Mouse (Mus musculus) hindbrain, embryonic 13.5 days (tissue): ENCODE data around the gene Tlk1. TPM values are rescaled to one million over a fixed set of nuclear protein-coding genes. Genes with fewer than 3 reads are reported as not detected.

Experiments
- ATAC-seq: fragments of 200-750 bp; cut with Nextera tagmentation; 2 replicates; pipeline ENCODE4 v1.8.0; 2017; ENCODE audit warnings: moderate TSS enrichment; ENCODE audit not compliant: low FRiP score
- H3K27ac ChIP-seq: fragments of 300-500 bp; sonication (generic); 2 replicates; pipeline ENCODE4 v1.5.1; 2015; ENCODE audit warnings: inconsistent platforms, mild to moderate bottlenecking, moderate library complexity
- H3K27me3 ChIP-seq: fragments of 300-500 bp; sonication (generic); 2 replicates; pipeline ENCODE4 v1.6.1; 2015; ENCODE audit warnings: mild to moderate bottlenecking, inconsistent platforms
- H3K36me3 ChIP-seq: fragments of 300-500 bp; sonication (generic); 2 replicates; pipeline ENCODE4 v1.6.1; 2015; ENCODE audit warnings: mild to moderate bottlenecking, inconsistent platforms
- H3K4me1 ChIP-seq: fragments of 300-500 bp; sonication (generic); replicated peaks from 2 replicates; pipeline ENCODE4 v1.6.1; 2015; ENCODE audit warnings: inconsistent platforms
- H3K4me2 ChIP-seq: fragments of 300-500 bp; sonication (generic); 2 replicates; pipeline ENCODE4 v1.6.1; 2015; ENCODE audit warnings: inconsistent platforms, mild to moderate bottlenecking, moderate library complexity
- H3K4me3 ChIP-seq: fragments of 300-500 bp; sonication (generic); 2 replicates; pipeline ENCODE4 v1.5.1; 2015; ENCODE audit warnings: mild to moderate bottlenecking, inconsistent platforms
- H3K9ac ChIP-seq: fragments of 300-500 bp; sonication (generic); 2 replicates; pipeline ENCODE4 v1.6.1; 2015; ENCODE audit warnings: mild to moderate bottlenecking, inconsistent platforms
- H3K9me3 ChIP-seq: fragments of 300-500 bp; sonication (generic); 2 replicates; pipeline ENCODE4 v1.6.1; 2016; ENCODE audit warnings: inconsistent platforms
- WGBS: fragments of 180-500 bp; shearing (Covaris S2); methylation state at CpG from one replicate; pipeline ENCODE4 v1.1.7; 2015; 5-methylcytosine and 5-hydroxymethylcytosine counted together
- polyA plus RNA-seq: library from polyadenylated mRNA; unstranded; fragments of >200 nt; fragmentation: Nextera tagmentation; extraction: Ambion mirVana; gene quantifications from 2 replicates; pipeline ENCODE4 v1.2.1, GENCODE M21; 2015

Gene Tlk1
- polyA plus RNA-seq = 22.2 and 23.8 TPM in 2 replicates

DNA sequence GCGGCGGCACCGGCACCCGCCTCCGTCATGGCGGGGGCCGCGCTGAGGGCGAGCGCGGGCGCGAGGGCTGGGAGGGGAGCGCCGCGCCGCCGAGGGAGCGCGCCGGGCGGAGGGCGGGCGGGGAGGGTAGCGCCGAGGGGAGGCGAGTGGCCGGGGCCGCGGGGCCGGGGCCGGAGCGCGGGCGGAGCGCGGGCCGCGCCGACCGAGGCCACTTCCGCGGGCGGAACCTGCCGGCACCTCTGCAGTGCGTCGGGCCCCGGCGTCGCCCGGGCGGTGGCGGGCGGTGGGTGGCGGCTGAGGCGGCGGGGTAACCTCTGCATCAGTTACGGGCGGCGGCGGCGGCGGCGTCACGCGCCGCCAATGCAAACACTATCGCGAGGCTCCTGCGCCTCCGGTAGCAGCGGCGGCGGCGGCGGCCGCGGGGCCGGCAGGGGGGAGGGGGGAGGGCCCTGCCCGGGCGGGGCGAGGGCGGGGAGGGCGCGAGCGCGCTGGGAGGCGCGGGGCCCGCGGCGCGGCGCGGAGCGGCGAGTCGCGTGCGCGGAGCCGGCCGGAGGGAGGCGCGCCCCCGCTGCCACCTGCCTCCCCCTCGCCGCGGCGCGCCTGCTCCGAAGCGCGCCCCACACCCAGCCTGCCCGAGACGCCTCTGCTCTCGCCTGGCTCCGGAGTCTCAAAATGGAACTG is at the start of gene Tlk1:
TSS of gene Tlk1 (minus strand) at position 358 of the 681 bp plus-strand sequence.
- H3K4me1 ChIP-seq = peaks cover 14% of the 10 kb centered on the region
- no peaks in the 10 kb centered on the region for H3K9me3 ChIP-seq
- H3K36me3 ChIP-seq = no peaks in the 10 kb centered on the region
- H3K27ac ChIP-seq = peak within 1 kb of the TSS; percentile 99
- H3K4me2 ChIP-seq = peak within 1 kb of the TSS; percentile 68
- no peaks in the 10 kb centered on the region for H3K27me3 ChIP-seq
- H3K9ac ChIP-seq = peak within 1 kb of the TSS; percentile 94
- H3K4me3 ChIP-seq = peak within 1 kb of the TSS; percentile 93
- peak; percentile 87 for ATAC-seq
- under 1% methylated on average over 44 of the region's 118 CpGs for WGBS

DNA sequence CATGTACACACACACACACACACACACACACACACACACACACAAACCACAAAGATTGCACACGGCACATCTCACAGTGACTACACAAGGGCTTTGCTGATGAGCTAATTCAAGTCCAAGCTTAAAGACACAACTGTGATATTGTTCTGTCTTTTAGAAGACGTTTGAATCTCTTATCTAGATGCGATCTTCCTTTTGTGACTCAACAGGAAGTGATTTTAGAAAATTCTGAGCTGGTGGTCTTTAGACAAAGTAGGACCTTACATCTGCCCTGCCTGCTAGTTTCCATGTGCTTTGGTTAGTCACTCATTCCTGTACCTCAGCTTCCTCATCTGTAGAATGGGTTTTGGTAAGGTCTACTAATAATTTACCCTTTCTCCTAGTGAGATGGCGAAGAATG is 49.6 kb upstream of the Tlk1 start:
- H3K36me3 ChIP-seq = no peaks in the 10 kb centered on the region
- ATAC-seq = no peak
- no peak overlapping the region for H3K4me3 ChIP-seq
- no peak overlapping the region for H3K27ac ChIP-seq
- no peak overlapping the region for H3K9ac ChIP-seq
- no peak overlapping the region for H3K4me2 ChIP-seq
- peaks cover 14% of the 10 kb centered on the region; the same call in 1 of the 2 replicates for H3K4me1 ChIP-seq
- H3K9me3 ChIP-seq = 0 out of 2 replicates have a peak, but pooled peaks cover 13% of the 10 kb centered on the region
- no peaks in the 10 kb centered on the region for H3K27me3 ChIP-seq
- 92% methylated on average over 4 of the region's 4 CpGs for WGBS

DNA sequence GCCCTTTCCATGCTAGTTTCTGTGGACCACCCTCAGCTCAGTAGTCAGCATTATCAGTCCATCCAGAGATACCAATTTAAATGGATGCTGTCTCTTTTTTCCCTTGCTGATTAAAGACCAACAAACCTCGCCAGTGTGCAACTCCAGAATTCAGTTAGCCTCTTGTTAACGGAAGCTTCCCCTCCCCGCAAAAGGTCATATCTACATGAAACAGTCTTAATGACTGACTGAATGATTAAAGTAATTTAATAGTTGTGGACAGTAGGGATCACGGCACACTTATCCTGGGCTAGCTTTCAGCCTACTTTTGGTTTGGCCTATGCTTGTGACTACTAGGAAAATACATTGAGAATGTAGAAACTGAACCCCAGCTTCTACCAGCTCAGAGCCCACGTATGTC is 47.6 kb upstream of the Tlk1 start:
- WGBS = 81% methylated on average over 5 of the region's 5 CpGs
- Histone ChIP-seq H3K36me3 (no peaks in the 10 kb centered on the region), H3K27ac (no peak overlapping the region), H3K4me1 (peaks cover 14% of the 10 kb centered on the region; the same call in 1 of the 2 replicates), H3K4me2 (no peak overlapping the region), H3K4me3 (no peak overlapping the region), H3K9ac (no peak overlapping the region), H3K9me3 (0 out of 2 replicates have a peak, but pooled peaks cover 1% of the 10 kb centered on the region), H3K27me3 (no peaks in the 10 kb centered on the region)
- ATAC-seq = no peak

DNA sequence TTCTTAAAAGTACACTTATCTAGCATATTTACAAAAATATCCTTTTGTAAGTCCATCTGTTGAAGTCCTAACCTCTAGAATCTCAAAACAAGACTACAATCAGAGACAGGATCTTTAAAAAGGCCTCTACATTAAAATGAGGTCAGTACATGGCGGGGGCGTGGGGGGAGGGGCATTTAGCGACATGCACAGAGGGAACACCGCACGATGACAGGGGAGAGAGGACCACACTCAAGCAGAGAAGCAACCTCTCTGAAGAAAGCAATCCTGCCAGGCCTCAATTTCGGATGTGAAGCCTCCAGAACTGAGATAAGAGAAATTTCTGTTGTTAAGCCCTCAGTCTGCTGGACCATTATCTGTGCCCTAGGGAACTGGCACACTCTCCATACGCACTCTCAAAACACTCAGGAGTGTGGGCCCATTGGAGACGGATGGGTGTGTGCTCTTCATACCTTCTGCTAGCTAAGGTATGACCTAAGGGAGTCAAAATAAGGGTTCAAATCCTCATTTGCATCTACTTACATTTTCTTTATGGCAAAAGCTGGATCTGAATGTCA is 46.0 kb upstream of the Tlk1 start:
- Histone ChIP-seq H3K9ac (no peak overlapping the region), H3K36me3 (no peaks in the 10 kb centered on the region), H3K9me3 (no peaks in the 10 kb centered on the region), H3K4me1 (peaks cover 14% of the 10 kb centered on the region; the same call in 1 of the 2 replicates), H3K27ac (no peak overlapping the region), H3K27me3 (no peaks in the 10 kb centered on the region), H3K4me3 (no peak overlapping the region), H3K4me2 (no peak overlapping the region)
- WGBS = 42% methylated on average over 8 of the region's 8 CpGs
- no peak for ATAC-seq

DNA sequence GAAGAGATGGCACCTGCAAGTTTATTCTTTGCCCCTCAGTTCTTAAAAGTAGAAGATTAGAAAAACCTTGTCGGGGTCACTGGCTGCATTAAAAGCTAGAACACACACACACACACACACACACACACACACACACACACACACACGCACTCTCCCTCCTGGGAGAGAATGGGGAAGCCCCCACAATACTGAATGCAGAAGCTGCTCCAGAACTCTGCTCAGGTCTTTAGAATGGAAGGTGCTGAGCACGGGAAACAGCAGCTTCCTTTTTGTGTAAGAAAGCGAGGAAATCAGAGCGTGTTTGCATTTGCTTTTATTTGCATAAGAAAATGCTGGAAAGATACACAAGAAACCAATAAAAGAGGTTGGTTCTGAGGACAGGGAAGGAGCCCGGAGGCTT is 45.3 kb upstream of the Tlk1 start:
- no peaks in the 10 kb centered on the region for H3K27me3 ChIP-seq
- no peaks in the 10 kb centered on the region for H3K36me3 ChIP-seq
- no peak for ATAC-seq
- 45% methylated on average over 6 of the region's 6 CpGs for WGBS
- no peak overlapping the region for H3K4me2 ChIP-seq
- H3K27ac ChIP-seq = no peak overlapping the region
- peaks cover 14% of the 10 kb centered on the region; the same call in 1 of the 2 replicates for H3K4me1 ChIP-seq
- no peak overlapping the region for H3K4me3 ChIP-seq
- H3K9me3 ChIP-seq = no peaks in the 10 kb centered on the region
- H3K9ac ChIP-seq = no peak overlapping the region

DNA sequence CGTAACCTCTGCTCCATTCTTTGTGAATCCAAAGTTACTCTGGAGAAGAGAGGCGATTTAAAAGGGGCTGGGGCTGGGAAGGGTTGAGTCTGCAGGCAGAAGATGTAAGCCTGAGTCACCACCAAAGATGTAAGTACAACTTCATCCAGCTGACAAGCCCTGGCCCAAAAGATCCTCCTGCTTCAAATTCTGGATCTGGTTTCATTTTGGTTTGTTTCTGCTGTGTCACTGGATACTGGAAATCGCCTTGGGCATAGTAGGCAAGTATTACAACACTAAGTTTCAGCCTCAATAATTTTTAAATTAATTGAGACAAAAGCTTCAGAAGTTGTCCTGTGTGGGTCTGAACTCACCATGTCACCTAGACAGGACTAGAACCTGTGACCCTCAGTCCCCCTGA is 43.6 kb upstream of the Tlk1 start:
- no peaks in the 10 kb centered on the region for H3K36me3 ChIP-seq
- 81% methylated on average over 3 of the region's 3 CpGs for WGBS

DNA sequence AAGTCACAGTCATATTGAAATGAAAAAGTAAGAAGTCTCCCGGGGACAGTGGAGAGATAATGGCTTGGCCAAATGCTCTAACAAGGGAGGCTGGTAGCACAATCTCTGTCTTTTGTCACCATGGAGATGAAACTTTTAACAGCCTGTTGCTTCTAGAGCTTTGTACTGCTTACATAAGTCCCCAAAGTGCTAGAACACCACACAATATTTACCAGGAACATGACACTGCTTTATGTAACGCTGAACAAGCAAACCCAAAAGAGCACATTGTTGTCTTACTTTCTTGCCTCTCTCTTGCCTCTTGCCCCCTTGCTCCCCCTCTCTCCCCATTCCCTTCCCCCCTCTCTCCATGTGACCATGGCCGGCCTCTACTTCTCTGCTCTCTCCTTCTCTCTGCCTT is 41.7 kb upstream of the Tlk1 start:
- Histone ChIP-seq H3K4me2 (no peak overlapping the region), H3K36me3 (no peaks in the 10 kb centered on the region), H3K9ac (no peak overlapping the region), H3K27me3 (no peaks in the 10 kb centered on the region), H3K4me3 (no peak overlapping the region), H3K4me1 (peaks cover 11% of the 10 kb centered on the region; the same call in 1 of the 2 replicates), H3K27ac (no peak overlapping the region), H3K9me3 (no peaks in the 10 kb centered on the region)
- 74% methylated on average over 3 of the region's 3 CpGs for WGBS
- ATAC-seq = no peak

More for the DNA sequence above, 43.6 kb upstream of the Tlk1 start:
- H3K9ac ChIP-seq = no peak overlapping the region
- H3K4me3 ChIP-seq = no peak overlapping the region
- no peaks in the 10 kb centered on the region for H3K27me3 ChIP-seq
- H3K27ac ChIP-seq = no peak overlapping the region
- no peak for ATAC-seq
- H3K9me3 ChIP-seq = no peaks in the 10 kb centered on the region
- no peak overlapping the region for H3K4me2 ChIP-seq
- peaks cover 14% of the 10 kb centered on the region; the same call in 1 of the 2 replicates for H3K4me1 ChIP-seq

DNA sequence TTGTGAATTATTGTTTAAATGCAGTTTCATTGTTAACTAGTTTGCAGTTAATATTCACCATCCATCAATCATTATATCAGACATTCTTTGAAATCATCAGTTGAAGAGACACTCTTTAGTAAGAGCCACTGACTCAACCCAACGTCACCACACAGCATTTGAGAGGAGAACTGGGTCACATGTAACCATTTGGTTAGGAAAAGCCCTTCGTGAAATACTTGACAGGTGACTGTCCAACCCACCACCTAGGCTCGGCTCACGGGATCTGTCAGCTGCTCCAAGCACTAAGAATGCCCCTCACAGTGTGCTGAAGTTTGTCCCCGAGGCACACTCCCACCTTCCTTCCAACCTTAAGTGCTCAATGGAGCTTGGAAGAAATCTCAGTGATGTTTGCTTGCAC is 37.4 kb upstream of the Tlk1 start:
- Histone ChIP-seq H3K36me3 (no peaks in the 10 kb centered on the region), H3K9ac (no peak overlapping the region), H3K27me3 (no peaks in the 10 kb centered on the region), H3K4me1 (no peaks in the 10 kb centered on the region), H3K4me2 (no peak overlapping the region), H3K4me3 (no peak overlapping the region), H3K27ac (no peak overlapping the region), H3K9me3 (0 out of 2 replicates have a peak, but pooled peaks cover 3% of the 10 kb centered on the region)
- WGBS = 84% methylated on average over 5 of the region's 5 CpGs
- no peak for ATAC-seq

DNA sequence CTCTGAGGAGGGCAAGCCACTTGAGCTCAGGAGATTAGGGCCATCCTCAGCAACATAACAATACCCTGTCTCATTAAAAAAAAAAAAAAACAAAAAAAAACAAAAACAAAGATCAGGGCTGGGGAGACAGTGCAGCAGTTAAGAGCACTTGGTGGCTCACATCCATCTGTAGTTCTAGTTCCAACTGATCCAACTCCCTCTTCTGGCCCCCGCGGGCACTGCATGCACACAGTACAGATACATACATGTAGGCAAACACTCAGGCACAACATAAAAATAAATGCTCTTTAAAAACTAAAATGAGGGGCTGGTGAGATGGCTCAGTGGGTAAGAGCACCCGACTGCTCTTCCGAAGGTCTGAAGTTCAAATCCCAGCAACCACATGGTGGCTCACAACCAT is 34.2 kb upstream of the Tlk1 start:
- WGBS = 97% methylated on average over 4 of the region's 4 CpGs
- Histone ChIP-seq H3K4me1 (no peaks in the 10 kb centered on the region), H3K27ac (no peak overlapping the region), H3K27me3 (no peaks in the 10 kb centered on the region), H3K9me3 (0 out of 2 replicates have a peak, but pooled peaks cover 3% of the 10 kb centered on the region), H3K9ac (no peak overlapping the region), H3K36me3 (no peaks in the 10 kb centered on the region), H3K4me2 (no peak overlapping the region), H3K4me3 (no peak overlapping the region)
- no peak for ATAC-seq

DNA sequence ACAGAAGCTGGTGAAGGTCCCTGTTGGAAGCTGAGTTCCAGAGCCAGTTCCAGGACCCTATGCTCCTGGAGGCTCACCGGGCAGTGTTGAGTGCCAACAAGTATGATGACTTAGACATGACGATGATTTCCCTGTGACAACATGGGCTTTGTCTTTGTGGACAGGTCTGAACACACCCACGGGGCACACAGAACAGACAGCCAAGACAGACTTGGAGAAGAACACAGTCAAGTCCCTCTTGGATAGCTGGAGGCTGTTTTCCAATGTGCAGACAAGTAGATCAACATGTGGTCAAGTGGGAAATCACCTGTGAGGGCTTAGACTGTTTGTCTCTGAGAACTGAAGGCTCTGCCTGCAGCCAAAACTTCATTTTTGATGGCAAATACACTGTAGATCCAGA is 31.4 kb upstream of the Tlk1 start:
- Histone ChIP-seq H3K4me1 (peaks cover 11% of the 10 kb centered on the region), H3K36me3 (no peaks in the 10 kb centered on the region), H3K9me3 (0 out of 2 replicates have a peak, but pooled peaks cover 3% of the 10 kb centered on the region), H3K27ac (no peak overlapping the region), H3K4me3 (no peak overlapping the region), H3K27me3 (no peaks in the 10 kb centered on the region), H3K9ac (no peak overlapping the region), H3K4me2 (no peak overlapping the region)
- 93% methylated on average over 3 of the region's 3 CpGs for WGBS
- no peak for ATAC-seq

DNA sequence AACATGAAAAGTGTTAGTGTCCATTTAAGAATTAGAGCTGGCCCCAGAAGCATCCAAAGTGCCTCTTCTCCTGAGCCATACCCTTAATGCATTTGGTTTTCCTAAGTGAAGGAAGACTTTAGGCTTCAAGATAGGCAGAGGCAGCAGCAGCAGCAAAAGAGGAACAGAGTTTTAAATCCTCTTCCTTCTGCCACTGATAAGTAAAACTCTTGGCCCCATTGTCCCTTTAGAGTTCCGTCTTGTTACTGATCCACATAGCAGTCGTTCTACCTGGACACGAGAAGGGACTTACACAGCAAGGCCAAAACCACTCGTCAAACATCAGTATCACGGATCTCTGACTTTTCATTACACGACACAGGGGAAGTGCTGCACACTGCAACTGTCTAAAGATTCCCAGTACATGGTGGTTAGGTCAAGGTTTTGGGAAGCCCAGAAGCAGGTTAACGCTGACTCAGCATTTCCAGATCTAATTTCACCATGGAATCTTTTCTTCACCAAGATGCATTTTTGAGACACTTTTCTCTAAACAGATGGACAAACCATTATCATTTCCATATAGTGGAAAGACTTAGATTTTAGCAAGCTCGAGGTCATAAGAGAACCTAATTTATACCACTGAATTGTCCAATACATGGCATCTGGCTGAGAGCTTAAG is 28.8 kb upstream of the Tlk1 start:
- 93% methylated on average over 8 of the region's 8 CpGs for WGBS
- Histone ChIP-seq H3K9me3 (no peaks in the 10 kb centered on the region), H3K4me2 (no peak overlapping the region), H3K36me3 (no peaks in the 10 kb centered on the region), H3K9ac (no peak overlapping the region), H3K4me1 (peaks cover 11% of the 10 kb centered on the region), H3K4me3 (no peak overlapping the region), H3K27me3 (no peaks in the 10 kb centered on the region), H3K27ac (no peak overlapping the region)
- ATAC-seq = no peak

DNA sequence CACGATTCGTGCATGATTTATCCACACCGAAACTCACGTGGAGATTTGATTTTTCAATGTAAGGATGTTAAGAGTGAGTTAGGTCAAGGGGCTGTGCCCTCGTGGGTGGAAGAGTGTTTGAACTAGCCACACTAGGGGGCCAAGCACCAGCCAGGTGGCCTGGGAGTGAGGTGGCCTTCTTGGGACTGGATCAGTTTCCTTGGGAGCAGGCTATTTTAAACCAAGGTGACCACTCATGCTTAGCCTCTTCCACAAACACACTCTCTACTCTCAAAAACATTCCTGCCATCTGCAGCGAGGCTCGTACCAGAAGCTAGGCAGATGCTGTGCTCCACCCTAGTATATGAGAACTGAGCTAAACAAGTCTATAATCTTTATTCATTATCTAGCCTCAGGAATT is 27.8 kb upstream of the Tlk1 start:
- H3K27me3 ChIP-seq = no peaks in the 10 kb centered on the region
- no peak overlapping the region for H3K27ac ChIP-seq
- no peak for ATAC-seq
- 54% methylated on average over 7 of the region's 7 CpGs for WGBS
- no peaks in the 10 kb centered on the region for H3K36me3 ChIP-seq
- H3K4me1 ChIP-seq = peaks cover 11% of the 10 kb centered on the region
- no peaks in the 10 kb centered on the region for H3K9me3 ChIP-seq
- H3K4me2 ChIP-seq = peak overlapping the region; percentile 42; the same call in 1 of the 2 replicates
- H3K4me3 ChIP-seq = no peak overlapping the region
- H3K9ac ChIP-seq = no peak overlapping the region
